Mouse (Mus musculus) lung, postnatal 0 days (tissue): Measurements from ENCODE around the gene Snx30. TPM values are rescaled to one million over a fixed set of nuclear protein-coding genes. Genes with fewer than 3 reads are reported as not detected.

Experiments
- ATAC-seq: fragments of 200-750 bp; cut with Nextera tagmentation; 2 replicates; pipeline ENCODE4 v1.8.0; 2017; ENCODE audit warnings: moderate library complexity
- DNase-seq: peaks from one replicate; pipeline ENCODE4 v3.0.0-alpha.2; 2016; ENCODE audit warnings: low spot score
- H3K27ac ChIP-seq: fragments of 300-500 bp; sonication (generic); 2 replicates; pipeline ENCODE4 v1.5.1; 2014; ENCODE audit warnings: antibody characterized with exemption, mild to moderate bottlenecking, low read length, mixed read lengths
- H3K27me3 ChIP-seq: fragments of 300-500 bp; sonication (generic); replicated peaks from 2 replicates; pipeline ENCODE4 v1.6.1; 2014; ENCODE audit warnings: low read length, mixed read lengths; ENCODE audit not compliant: insufficient read depth
- H3K36me3 ChIP-seq: fragments of 300-500 bp; sonication (generic); 2 replicates; pipeline ENCODE4 v1.6.1; 2014; ENCODE audit warnings: low read length, mixed read lengths; ENCODE audit not compliant: insufficient read depth
- H3K4me1 ChIP-seq: fragments of 300-500 bp; sonication (generic); 2 replicates; pipeline ENCODE4 v1.6.1; 2014; ENCODE audit warnings: antibody characterized with exemption, low read depth, low read length, mixed read lengths; ENCODE audit not compliant: insufficient read depth
- H3K4me2 ChIP-seq: fragments of 300-500 bp; sonication (generic); replicated peaks from 2 replicates; pipeline ENCODE4 v1.6.1; 2014; ENCODE audit warnings: low read depth, mild to moderate bottlenecking, low read length, moderate library complexity, mixed read lengths
- H3K4me3 ChIP-seq: fragments of 300-500 bp; sonication (generic); 2 replicates; pipeline ENCODE4 v1.5.1; 2014; ENCODE audit warnings: low read depth, low read length
- H3K9ac ChIP-seq: fragments of 300-500 bp; sonication (generic); replicated peaks from 2 replicates; pipeline ENCODE4 v1.6.1; 2014; ENCODE audit warnings: low read depth, mild to moderate bottlenecking
- H3K9me3 ChIP-seq: fragments of 300-500 bp; sonication (generic); 2 replicates; pipeline ENCODE4 v1.6.1; 2016; ENCODE audit warnings: low read length, mixed read lengths
- CTCF ChIP-seq: IDR thresholded peaks from 2 replicates; pipeline ENCODE4 v1.5.1; 2016; ENCODE audit warnings: antibody characterized with exemption, mild to moderate bottlenecking
- EP300 ChIP-seq: IDR thresholded peaks from 2 replicates; pipeline ENCODE4 v1.6.1; 2016; ENCODE audit warnings: antibody characterized with exemption, mild to moderate bottlenecking, control low read depth
- WGBS: fragments of 180-500 bp; shearing (Covaris S2); extraction: QIAGEN DNeasy Blood & Tissue Kit; methylation state at CpG from one replicate; pipeline ENCODE4 v1.1.7; 2014; 5-methylcytosine and 5-hydroxymethylcytosine counted together
- polyA plus RNA-seq: library from polyadenylated mRNA; unstranded; fragments of >200 nt; fragmentation: Nextera tagmentation; extraction: Ambion mirVana; gene quantifications from 2 replicates; pipeline ENCODE4 v1.2.1, GENCODE M21; 2015

The Snx30 gene
- polyA plus RNA-seq, 1 experiment from 2014 or later = 12.0 TPM

- H3K4me3 ChIP-seq = no peak overlapping the region
- H3K36me3 ChIP-seq = peaks cover 12% of the 10 kb centered on the region; the same call in 1 of the 2 replicates
- TF ChIP-seq EP300 = no peak
- TF ChIP-seq CTCF = no peak
- 83% methylated on average over 8 of the region's 8 CpGs for WGBS
- no peak overlapping the region for H3K4me2 ChIP-seq
- H3K9ac ChIP-seq = no peak overlapping the region
- no peak for ATAC-seq
- no peaks in the 10 kb centered on the region for H3K27me3 ChIP-seq
- no peaks in the 10 kb centered on the region for H3K9me3 ChIP-seq
- no peak overlapping the region for H3K27ac ChIP-seq
- H3K4me1 ChIP-seq = no peaks in the 10 kb centered on the region
- no peak for DNase-seq
Observed at GRCm38 (mm10) chr4:59894415-59894814, 88.8 kb downstream of the Snx30 start.

GRCm38 (mm10) chr4:59894977-59895575 is 89.4 kb downstream of the Snx30 start:
- Histone ChIP-seq H3K9ac (no peak overlapping the region), H3K27me3 (no peaks in the 10 kb centered on the region), H3K9me3 (no peaks in the 10 kb centered on the region), H3K4me3 (no peak overlapping the region), H3K27ac (no peak overlapping the region), H3K36me3 (peaks cover 12% of the 10 kb centered on the region; the same call in 1 of the 2 replicates), H3K4me2 (no peak overlapping the region), H3K4me1 (no peaks in the 10 kb centered on the region)
- DNase-seq (no peak), ATAC-seq (no peak)
- 94% methylated on average over 3 of the region's 3 CpGs for whole genome bisulfite sequencing
- no peak for TF ChIP-seq EP300
- no peak for TF ChIP-seq CTCF

GRCm38 (mm10) chr4:59896000-59896399 is 90.4 kb downstream of the Snx30 start:
- Histone ChIP-seq H3K4me3 (no peak overlapping the region), H3K9me3 (no peaks in the 10 kb centered on the region), H3K27me3 (no peaks in the 10 kb centered on the region), H3K4me1 (no peaks in the 10 kb centered on the region), H3K9ac (no peak overlapping the region), H3K36me3 (peaks cover 12% of the 10 kb centered on the region; the same call in 1 of the 2 replicates), H3K27ac (no peak overlapping the region), H3K4me2 (no peak overlapping the region)
- TF ChIP-seq EP300 = no peak
- no peak for TF ChIP-seq CTCF
- 66% methylated on average over 5 of the region's 5 CpGs for WGBS
- DNase-seq (no peak), ATAC-seq (no peak)

- TF ChIP-seq CTCF (no peak), EP300 (no peak)
- Histone ChIP-seq H3K4me1 (no peaks in the 10 kb centered on the region), H3K4me2 (no peak overlapping the region), H3K27me3 (no peaks in the 10 kb centered on the region), H3K9ac (no peak overlapping the region), H3K9me3 (no peaks in the 10 kb centered on the region), H3K36me3 (peaks cover 8% of the 10 kb centered on the region; the same call in 1 of the 2 replicates), H3K4me3 (no peak overlapping the region), H3K27ac (no peak overlapping the region)
- peak; percentile 13 for DNase-seq
- ATAC-seq = peak; percentile 44; the same call in 1 of the 2 replicates
- 51% methylated on average over 12 of the region's 12 CpGs for WGBS
Observed at GRCm38 (mm10) chr4:59897814-59898520, 92.3 kb downstream of the Snx30 start.

- H3K4me3 ChIP-seq = no peak overlapping the region
- DNase-seq (no peak), ATAC-seq (peak; percentile 16; the same call in 1 of the 2 replicates)
- H3K27me3 ChIP-seq = no peaks in the 10 kb centered on the region
- H3K27ac ChIP-seq = no peak overlapping the region
- no peak overlapping the region for H3K9ac ChIP-seq
- H3K4me2 ChIP-seq = no peak overlapping the region
- WGBS = 66% methylated on average over 9 of the region's 9 CpGs
- peaks cover 8% of the 10 kb centered on the region; the same call in 1 of the 2 replicates for H3K36me3 ChIP-seq
- TF ChIP-seq CTCF (no peak), EP300 (no peak)
- no peaks in the 10 kb centered on the region for H3K4me1 ChIP-seq
- no peaks in the 10 kb centered on the region for H3K9me3 ChIP-seq
Observed at GRCm38 (mm10) chr4:59898521-59898919, 92.9 kb downstream of the Snx30 start.

- Histone ChIP-seq H3K27me3 (no peaks in the 10 kb centered on the region), H3K9ac (no peak overlapping the region), H3K27ac (no peak overlapping the region), H3K9me3 (no peaks in the 10 kb centered on the region), H3K4me1 (no peaks in the 10 kb centered on the region), H3K4me2 (no peak overlapping the region), H3K4me3 (no peak overlapping the region), H3K36me3 (0 out of 2 replicates have a peak, but pooled peaks cover 4% of the 10 kb centered on the region)
- TF ChIP-seq CTCF (no peak), EP300 (no peak)
- 71% methylated on average over 6 of the region's 6 CpGs for whole genome bisulfite sequencing
- DNase-seq (peak; percentile 44), ATAC-seq (peak; percentile 53)
Observed at GRCm38 (mm10) chr4:59901810-59902209, 96.2 kb downstream of the Snx30 start.
